Mouse (Mus musculus) c-Kit-positive CD71-positive TER-119-positive erythroid progenitor cells, embryonic 14.5 days (primary cell): ENCODE data around the gene Apon.
"Not testable (repeated sequence)": the region's sequence is repeated elsewhere in the genome, so short reads cannot be mapped to it uniquely, and the experiment has no call there.

ENCODE experiments used
- DNase-seq: peaks from one replicate; pipeline ENCODE4 v3.0.0-alpha.2; 2013; ENCODE audit warnings: low spot score

Gene Apon

DNA sequence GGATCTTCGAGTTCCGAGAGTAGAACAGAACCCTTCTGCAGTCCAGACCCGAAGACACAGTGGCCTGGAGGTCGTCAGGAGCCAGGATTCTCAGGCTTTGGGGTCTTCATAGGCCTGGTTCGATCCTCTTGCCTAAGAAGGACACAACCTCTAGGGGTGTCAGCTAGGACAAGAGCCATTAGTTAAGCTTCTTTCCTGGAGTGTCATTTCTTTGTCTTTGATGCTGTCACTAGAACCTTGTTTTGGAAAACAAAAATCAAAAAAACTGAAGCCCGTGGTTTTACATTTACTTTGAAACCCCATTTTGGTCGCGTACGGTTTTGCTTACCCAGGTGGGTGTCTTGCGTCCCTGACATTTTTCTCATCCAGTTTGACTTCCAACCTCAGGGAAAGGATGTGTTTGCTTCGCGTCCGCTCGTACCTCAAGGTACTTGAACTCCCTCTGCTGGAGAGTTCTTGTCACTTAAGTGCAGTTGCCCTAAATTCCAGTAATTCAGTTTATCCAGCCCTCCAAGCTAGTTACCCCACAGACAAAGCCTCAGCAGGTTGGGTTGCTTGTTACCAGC is 21.4 kb upstream of the Apon start:
- peak; percentile 85 for DNase-seq

DNA sequence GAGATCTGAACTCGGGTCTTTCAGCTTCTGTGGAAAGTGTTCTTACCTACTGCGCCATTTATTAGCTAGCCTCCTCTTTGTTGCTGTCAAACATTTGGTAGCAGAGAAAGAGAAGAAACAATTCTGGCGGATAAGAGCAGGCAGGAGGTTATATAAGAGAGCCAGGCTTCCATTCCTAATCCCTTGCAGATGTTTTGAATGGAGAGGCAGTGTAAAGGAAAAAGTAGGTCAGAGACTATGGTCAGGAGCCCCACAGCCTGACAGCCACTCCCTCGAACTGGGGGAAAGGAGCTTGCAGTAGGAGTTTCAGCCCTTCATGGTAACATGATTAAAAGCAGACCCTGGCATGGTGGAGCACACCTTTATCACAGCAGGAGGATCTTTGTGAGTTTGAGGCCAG is 17.6 kb upstream of the Apon start:
- no peak for DNase-seq

DNA sequence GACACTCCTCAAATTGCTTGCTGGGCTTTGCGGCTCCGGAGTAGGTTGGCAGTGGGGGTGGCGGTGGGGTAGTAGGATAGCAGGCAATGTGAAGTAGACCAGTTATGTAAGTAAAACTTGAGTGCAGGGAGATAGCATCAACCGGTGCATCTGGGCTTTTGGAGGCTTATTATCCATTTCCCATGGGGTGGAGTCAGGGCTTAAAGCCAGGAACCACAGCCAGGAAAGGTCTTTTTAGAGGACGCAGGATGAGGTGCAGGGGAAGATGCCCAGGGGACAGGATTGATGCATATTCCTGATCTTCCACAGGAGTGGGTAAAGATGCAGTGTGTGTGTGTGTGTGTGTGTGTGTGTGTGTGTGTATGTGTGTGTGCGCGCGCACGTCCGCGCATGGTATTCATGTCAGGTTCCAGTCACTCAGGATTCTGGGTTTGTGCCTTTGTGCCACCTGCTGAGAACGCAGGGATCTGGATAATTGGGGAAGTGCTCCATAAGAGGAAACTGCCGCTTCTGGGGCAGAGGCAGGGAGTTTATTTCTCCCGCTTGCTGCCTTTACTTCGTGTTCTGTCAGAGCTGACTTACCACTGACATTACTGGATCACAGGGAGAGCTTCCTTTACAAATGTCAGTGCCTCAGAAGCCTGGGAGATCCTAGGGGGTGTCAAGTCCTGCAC is 16.0 kb upstream of the Apon start:
- no peak for DNase-seq

DNA sequence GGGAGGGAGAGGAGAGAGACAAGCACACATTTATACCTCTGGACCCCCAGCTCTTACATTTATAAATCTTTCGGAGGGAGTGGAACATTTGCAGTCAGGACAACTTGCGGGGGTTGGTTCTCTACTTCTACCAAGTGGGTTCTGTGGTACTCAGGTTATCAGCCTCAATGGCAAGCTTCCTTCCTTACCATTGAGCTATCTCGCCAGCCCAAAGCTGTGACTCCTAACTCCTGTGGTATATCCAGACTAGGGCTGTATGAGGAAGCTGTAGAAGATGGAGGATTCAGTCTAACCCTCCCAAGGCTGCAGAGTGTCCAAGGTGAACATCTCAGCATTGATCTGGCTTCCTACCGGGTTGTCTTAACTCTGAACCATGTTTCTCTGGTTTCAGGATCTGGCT is 14.8 kb upstream of the Apon start:
- no peak for DNase-seq

DNA sequence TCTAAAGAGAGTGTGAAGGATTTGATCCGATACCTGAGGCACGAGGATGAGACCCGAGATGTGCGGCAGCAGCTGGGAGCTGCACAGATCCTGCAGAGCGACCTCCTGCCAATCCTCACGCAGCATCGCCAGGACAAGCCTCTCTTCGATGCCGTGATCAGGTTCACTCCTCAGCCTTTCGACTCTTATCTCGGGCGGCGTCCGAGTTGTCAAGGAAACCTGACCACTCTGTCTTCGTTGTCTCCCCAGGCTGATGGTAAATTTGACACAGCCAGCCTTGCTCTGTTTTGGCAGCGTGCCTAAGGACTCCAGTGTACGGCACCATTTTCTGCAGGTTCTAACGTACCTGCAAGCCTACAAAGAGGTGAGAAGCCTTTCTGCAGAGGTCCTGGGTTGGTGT is 13.8 kb upstream of the Apon start:
- no peak for DNase-seq

DNA sequence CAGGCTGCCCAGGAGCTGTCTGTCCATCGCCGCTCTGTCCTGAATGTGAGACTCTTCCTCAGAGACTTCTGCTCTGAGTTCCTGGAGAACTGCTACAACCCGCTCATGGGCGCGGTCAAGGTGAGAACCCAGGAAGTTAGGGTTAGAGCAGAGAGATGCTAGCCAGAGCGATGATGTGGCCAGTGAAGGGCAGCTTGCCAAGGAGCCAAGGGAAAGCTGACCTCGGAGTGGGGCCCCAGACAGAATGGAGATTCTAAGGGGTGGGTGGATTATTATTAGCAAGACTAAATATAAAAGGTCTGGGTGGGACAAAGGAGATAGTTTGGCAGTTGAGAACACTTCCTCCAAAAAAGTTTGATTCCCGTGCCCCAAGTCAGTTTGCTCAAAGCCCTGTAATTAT is 10.6 kb upstream of the Apon start:
- DNase-seq, result no peak

DNA sequence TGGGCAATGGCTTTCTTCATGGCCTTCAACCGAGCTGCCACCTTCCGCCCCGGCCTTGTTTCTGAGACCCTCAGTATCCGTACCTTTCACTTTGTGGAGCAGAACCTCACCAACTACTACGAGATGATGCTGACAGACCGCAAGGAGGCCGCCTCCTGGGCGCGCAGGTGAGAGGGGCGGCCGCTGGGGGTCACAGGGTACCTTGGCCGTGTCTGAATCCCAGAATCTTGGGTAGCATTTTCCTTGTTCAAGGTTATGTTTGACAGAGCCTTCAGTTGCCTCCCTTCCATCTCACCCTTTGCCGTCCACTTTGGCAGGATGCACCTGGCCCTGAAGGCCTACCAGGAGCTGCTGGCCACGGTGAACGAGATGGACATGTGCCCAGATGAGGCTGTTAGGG is 9.8 kb upstream of the Apon start:
- DNase-seq, result no peak

DNA sequence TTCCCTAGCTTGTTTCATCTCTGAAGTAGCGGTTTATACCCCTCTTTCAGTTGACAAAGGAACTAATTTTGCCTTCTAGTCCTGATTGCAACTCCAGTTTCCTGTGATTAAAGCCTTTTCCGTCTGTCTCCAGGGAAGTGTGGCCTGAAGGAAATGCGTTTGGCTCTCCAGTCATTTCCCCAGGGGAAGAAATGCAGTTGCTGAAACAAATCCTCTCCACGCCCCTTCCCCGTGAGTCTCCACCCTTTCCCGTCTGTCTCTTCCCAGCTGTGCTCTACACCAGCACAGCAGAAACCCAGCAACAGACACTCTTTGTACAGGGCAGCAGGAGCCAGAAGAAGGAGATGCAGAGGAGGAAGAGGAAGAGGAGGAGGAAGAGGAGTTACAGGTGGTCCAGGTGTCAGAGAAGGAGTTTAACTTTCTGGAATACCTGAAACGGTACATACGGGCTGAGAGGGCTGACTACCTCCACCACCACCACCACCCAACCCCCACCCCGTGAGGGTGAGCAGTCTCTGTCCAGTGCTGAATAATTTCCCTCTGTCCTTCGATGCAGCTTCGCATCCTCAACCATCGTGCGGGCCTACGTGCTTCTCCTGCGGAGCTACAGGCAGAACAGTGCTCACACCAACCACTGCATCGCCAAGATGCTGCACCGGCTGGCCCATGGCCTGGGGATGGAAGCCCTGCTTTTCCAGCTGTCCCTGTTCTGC is 6.7 kb upstream of the Apon start:
- DNase-seq, result no peak

DNA sequence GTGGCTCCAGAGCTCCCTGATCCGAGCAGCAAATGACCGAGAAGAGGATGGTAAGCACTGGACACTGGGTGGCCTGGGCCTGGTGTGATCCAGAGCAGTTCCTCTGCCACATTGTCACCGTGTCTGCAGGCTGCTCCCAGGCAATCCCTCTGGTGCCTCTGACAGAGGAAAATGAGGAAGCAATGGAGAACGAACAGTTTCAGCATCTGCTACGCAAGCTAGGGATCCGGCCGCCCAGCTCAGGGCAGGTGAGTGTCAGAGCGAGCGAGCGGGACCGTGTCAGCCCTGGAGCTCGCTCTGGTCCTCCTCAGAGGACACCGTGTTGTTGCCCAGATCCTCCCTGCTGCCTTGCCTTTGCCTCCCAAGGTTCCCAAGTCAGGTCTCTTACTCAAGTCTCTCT is 3.3 kb upstream of the Apon start:
- no peak for DNase-seq

DNA sequence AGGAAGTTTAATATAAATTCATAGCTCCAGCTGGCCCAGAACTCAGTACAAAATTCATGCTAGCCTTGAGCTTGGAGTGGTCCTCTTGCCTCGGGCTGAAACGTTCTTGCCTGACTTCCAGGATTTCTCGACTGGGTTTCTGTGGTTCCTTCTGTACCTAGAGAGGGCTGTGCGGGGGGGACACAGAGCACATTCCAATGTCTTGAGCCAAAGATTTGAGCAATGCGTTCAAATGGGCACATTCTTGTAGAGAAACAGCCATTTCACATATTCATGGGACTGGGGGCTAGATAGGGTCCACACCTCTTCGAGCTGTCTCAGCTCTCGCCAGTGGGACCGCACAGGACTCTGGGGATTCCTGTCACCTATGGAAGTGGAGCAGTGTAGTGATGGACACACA is 2.0 kb downstream of the Apon start:
- DNase-seq, result no peak

DNA sequence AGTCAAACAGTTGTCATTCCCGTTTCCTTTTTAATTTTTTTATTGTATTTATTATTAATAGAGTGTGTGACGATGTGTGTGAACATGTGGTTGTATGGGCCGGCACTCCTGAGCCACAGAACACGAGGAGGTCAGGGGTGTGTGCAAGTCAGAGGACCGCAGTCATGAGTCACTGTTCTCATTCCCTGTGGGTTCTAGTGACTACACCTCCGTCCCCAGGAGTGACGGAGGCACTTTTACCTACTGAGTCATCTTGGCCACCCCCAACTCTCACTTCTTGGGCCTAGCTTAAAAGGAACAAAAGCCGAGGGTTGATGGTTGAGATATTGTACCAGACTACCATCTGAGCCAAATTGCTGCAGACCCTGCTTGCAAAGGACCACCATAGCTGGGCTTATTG is 2.4 kb downstream of the Apon start:
- no peak for DNase-seq

DNA sequence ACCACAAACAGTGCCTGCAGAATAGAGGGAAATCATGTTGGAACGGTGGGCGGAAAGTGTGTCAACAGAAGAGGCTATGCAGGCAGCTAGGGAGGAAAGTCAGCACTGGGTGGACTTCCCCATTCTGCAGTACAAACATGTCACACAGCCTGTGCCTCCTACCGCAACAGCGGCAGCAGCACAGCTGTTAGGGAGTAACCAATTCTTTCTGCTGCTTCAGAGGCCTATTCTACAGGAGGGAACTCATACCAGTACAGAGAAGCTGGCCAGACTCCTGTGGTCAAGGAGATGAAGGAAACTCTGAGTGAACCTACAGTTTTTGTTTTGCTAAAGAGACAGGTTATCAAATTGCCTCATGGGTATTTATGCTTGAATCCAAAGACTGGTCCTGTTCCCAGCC is 5.1 kb downstream of the Apon start:
- DNase-seq, result no peak

DNA sequence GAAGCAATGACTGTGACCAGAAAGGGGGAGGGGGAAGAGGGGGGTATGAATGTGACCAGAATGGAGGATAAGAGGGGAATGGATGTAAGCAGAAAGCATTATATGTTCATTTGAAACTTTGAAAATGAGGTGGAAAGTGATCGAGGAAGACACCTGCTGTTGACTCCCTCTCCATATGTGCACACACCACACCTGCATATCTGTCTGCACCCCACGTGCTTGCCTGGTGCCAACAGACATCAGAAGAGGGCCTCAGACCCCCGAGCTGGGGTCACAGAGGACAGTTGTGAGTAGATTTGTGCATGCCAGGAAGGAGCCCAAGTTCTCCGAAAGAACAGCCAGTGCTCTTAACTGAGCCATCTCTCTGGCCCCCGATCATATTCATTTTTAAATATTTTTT is 6.0 kb downstream of the Apon start:
- DNase-seq, result no peak

DNA sequence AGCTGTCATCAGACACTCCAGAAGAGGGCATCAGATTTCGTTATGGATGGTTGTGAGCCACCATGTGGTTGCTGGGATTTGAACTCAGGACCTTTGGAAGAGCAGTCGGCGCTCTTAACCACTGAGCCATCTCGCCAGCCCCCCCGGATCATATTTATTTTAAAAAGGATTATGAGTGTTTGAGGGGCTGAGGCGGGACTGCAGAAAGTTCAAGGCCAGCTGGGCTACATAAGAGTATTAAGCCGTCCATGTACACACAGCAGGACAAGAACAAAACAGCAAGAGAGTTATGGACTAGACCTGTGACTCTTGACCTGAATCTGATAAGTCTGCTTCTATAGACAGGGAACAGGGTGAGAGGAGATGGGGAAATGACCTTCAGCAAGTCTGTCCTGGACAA is 6.5 kb downstream of the Apon start:
- not testable (repeated sequence) for DNase-seq

DNA sequence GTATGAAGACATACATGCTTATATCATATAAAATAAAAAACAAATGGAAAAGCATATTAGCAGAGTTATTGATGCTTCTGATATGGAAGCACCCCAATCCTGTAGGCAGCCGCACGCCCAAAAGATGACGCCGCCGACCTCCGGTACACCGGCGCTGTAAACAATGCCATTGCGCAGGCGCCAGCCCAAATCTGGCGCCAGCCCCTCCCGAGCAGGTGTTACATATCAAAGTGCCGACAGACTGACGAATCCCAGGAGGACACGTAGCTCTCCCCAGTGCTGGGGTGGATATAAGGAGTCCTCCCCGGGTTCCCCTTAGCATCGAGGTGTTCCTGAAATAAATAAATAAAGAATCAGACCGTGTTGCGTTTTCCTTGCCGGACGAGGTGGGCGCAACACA is 8.4 kb downstream of the Apon start:
- no peak for DNase-seq

DNA sequence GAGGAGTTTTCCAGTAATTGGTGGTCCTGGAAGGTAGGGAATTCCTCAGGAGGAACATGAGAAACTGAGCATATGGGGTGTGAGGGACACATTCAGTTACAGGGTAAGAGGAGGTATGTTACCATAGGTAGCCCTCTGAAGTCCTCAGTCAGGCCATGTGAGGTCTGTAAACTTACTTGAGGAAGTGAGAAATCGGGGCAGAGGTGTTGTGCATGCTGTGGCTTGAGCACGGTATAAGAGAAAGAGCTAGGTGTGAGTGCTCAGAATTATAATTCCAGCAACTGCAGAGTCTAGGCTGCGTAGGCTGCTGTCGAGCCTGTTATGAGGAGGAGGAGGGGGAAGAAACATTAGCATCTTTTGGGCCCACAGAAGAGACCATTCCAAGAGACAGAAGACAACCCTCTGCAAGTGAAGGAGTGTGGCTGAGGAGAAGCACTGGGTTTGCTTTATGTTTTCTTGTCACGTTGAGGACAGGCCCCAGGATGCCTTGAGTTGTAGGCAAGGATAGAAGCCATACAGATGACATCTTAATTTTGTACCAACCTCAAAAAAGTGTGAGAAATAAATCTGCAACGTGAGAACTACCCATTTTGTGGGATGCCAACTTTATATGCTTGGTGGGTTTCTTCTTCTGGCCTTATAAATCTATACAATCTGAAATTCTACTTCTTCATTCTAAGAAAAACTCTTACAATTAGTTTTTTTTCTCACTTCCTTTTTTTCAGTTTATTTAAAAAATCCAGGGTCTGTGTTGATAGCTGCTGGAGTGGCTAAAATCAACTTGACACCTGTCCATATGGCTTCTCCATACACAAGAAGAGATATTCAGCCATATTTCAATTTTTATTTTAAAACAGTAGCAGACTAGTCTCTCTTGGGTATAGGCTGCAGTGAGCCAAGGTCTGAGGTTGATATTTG is 9.8 kb downstream of the Apon start:
- no peak for DNase-seq

DNA sequence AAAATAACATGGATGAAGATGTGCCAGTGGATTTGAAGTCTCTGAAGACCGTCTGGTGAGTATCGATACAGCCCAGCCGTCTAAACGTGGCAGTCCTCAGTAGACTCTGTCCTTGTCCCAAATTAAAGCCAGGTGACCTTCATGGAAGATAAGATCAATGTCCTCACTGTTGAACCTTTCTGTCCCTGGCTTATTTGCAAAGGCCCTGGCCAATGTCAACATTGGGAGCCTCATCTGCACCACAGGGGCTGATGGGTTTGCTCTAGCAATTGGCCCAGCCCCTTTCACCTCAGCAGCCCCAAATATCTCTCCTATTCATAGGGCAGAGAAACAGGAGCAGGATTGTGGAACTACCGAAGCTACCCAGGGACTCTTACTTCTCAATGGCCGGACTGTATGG is 14.5 kb downstream of the Apon start, which contains the start of gene Apof:
Apof (plus strand) TSS at position 301 of the 400 bp plus-strand sequence.
- DNase-seq, result no peak

DNA sequence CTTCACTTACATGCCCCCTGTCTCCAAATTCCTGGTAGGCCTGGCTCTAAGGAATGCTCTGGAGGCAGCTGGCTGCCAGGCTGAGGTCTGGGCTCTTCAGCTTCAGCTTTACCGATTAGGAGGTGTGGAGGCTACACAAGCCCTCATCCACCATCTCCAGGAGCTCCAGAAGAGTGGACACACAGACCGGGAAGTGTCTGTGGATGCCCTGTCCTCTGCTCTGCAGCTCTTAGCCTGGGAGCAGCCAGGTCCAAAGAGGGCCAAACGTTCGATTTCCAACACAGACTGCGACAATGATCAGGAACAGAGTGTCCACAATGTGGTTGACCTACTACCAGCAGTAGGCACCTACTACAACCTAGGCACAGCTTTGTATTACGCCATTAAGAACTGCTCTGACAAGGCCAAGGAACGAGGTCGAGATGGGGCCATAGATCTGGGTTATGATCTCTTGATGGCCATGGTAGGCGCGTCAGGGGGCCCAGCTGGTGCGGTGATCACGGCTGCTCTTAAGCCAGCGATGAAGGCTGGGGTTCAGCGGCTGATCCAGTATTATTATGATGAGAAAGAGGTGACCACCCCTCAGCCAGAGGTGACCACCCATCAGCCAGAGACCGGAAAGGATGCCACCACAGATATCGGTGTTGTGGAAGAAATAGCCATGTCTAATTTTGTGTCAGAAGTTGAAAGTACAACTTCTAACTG is 15.5 kb downstream of the Apon start:
- no peak for DNase-seq

DNA sequence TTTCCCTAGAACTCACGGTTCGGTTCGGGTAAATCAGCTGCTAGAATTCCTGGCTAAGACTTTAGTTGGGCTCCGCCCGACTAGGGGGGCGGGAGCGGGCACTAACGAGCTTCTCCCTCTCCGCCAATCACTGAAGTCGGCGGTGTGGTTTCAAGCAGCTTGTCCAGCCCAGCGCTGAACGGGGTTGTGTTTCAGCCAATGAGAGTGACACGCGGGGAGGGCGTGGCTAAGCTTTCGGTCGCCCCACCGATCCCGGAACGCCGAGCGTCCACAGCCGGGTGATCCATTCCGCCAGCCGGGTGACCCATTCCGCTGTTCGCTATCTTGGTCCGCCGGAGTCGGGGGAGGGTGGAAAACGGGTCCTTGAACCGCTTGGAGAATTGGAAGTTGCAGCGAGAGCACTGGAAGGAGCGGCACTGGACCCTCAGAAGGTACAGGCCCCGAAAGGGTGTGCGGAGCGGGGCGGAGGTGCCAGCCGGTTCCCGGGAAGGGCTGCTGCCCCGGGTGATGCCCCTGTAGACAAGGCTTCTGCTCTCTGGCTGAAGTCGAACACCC is 16.5 kb downstream of the Apon start, which contains the start of gene Stat2:
Stat2 (plus strand) TSS at position 273 of the 555 bp plus-strand sequence.
- peak; percentile 98 for DNase-seq

DNA sequence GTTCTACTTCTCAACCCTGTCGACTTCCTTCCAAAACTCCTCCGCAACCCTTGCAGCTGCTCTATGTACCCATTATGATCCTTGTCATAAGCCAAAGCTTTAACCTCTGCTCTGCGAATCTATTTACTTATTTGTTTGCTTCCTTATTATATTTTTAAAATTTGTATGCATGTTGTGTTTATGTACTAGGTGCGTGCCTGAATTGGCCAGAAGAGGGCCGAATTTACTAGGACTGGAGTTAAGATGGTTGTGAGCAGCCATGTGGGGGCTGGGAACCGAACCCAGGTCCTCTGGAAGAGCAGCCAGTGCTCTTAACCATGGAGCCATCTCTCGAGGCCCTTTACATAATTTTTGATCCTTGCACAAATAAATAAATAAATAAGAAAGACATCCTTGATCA is 17.0 kb downstream of the Apon start:
- no peak for DNase-seq

DNA sequence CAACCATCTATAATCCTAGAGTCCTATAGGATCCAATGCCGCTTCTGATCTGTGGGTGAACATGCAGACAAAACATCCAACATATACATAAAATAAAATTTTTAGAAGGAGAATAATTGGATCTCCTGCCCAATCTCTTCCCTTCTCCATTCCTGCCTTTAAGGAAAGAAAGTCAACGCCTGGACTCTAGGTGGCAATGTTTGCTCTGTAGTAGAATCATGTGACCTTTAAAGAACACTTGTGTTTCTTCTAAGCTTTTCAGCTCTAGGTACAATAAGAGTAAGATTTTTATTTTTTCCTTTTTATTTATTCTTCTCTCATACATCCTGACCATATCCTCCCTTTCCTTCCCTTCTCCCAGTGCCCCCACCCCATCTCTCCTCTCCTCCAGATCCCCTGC is 18.0 kb downstream of the Apon start:
- DNase-seq, result no peak
